10 mouse cellular contexts compared by ENCODE assay signal in genomic region chr14:109840354-109841104, GRCm38 (mm10).
DNase-seq lines count a peak whose midpoint lies in the region; ATAC-seq lines count a peak whose summit lies in the region.
"Had no signal": no experiment of that assay in that cellular context is flagged by ENCODE, and none has a peak within 500 bp of the region (broad histone marks: within the 10 kb centered on the region; RNA-seq: fewer than 3 reads in every experiment).

No protein-coding gene starts in this region.

- H3K9me3 ChIP-seq in hindbrain, embryonic 14.5 days (ENCODE audit: control insufficient read depth, low read length), result no peaks in the 10 kb centered on the region
- H3K9me3 ChIP-seq in hindbrain, embryonic 13.5 days, result no peaks in the 10 kb centered on the region
- H3K9me3 ChIP-seq in forebrain, embryonic 15.5 days, result no peaks in the 10 kb centered on the region
- H3K9me3 ChIP-seq in liver, embryonic 11.5 days (ENCODE audit: control insufficient read depth, low read length), result no peaks in the 10 kb centered on the region; the same call in 1 of the 2 replicates
- H3K9me3 ChIP-seq: heart, embryonic 15.5 days had no signal

- peak; percentile 74 for DNase-seq in hindbrain, embryonic 14.5 days (ENCODE audit: low spot score)
- peak; percentile 14 to 35 for DNase-seq in right cerebral cortex, adult 2 months (ENCODE audit: low spot score in 2 of 2)
- no peak for DNase-seq in right cerebral cortex, postnatal 4 days
- DNase-seq in urinary bladder, postnatal 25 days (ENCODE audit: low spot score), result no peak
- no peak for DNase-seq in spleen, postnatal 14 days (ENCODE audit: low spot score in 2 of 2)
- DNase-seq in liver, embryonic 11.5 days (ENCODE audit: low spot score), result no peak
- DNase-seq: thymus, adult 2 months had no signal

- no peaks in the 10 kb centered on the region for H3K27me3 ChIP-seq in hindbrain, embryonic 14.5 days (ENCODE audit: control insufficient read depth, insufficient read depth, low read length)
- no peaks in the 10 kb centered on the region for H3K27me3 ChIP-seq in hindbrain, embryonic 13.5 days
- H3K27me3 ChIP-seq in forebrain, embryonic 15.5 days, result no peaks in the 10 kb centered on the region
- H3K27me3 ChIP-seq in liver, embryonic 11.5 days (replicated peaks; ENCODE audit: control insufficient read depth, insufficient read depth, low read length), result no peaks in the 10 kb centered on the region
- H3K27me3 ChIP-seq: heart, embryonic 15.5 days had no signal

- no peaks in the 10 kb centered on the region for H3K36me3 ChIP-seq in hindbrain, embryonic 14.5 days (replicated peaks; ENCODE audit: control insufficient read depth, insufficient read depth)
- no peaks in the 10 kb centered on the region for H3K36me3 ChIP-seq in hindbrain, embryonic 13.5 days
- no peaks in the 10 kb centered on the region for H3K36me3 ChIP-seq in forebrain, embryonic 15.5 days
- no peaks in the 10 kb centered on the region for H3K36me3 ChIP-seq in liver, embryonic 11.5 days (ENCODE audit: control insufficient read depth, insufficient read depth, low read length)
- H3K36me3 ChIP-seq: heart, embryonic 15.5 days had no signal

- no peak overlapping the region for H3K9ac ChIP-seq in hindbrain, embryonic 14.5 days
- H3K9ac ChIP-seq in hindbrain, embryonic 13.5 days, result no peak overlapping the region
- H3K9ac ChIP-seq in forebrain, embryonic 15.5 days (replicated peaks), result no peak overlapping the region
- no peak overlapping the region for H3K9ac ChIP-seq in liver, embryonic 11.5 days (ENCODE audit: low read depth, low read length)
- H3K9ac ChIP-seq: heart, embryonic 15.5 days had no signal

- no peak overlapping the region for H3K4me3 ChIP-seq in hindbrain, embryonic 14.5 days (replicated peaks; ENCODE audit: low read length)
- H3K4me3 ChIP-seq in hindbrain, embryonic 13.5 days, result no peak overlapping the region
- no peak overlapping the region for H3K4me3 ChIP-seq in forebrain, embryonic 15.5 days
- H3K4me3 ChIP-seq in liver, embryonic 11.5 days (ENCODE audit: low read depth, low read length), result no peak overlapping the region
- H3K4me3 ChIP-seq: heart, embryonic 15.5 days had no signal

- no peak overlapping the region for H3K27ac ChIP-seq in hindbrain, embryonic 14.5 days
- H3K27ac ChIP-seq in hindbrain, embryonic 13.5 days, result no peak overlapping the region
- no peak overlapping the region for H3K27ac ChIP-seq in forebrain, embryonic 15.5 days (replicated peaks)
- H3K27ac ChIP-seq in liver, embryonic 11.5 days (ENCODE audit: low read depth, low read length), result no peak overlapping the region
- H3K27ac ChIP-seq: heart, embryonic 15.5 days had no signal

- WGBS in hindbrain, embryonic 14.5 days, result 47% methylated on average over 6 of the region's 6 CpGs
- 49% methylated on average over 6 of the region's 6 CpGs for WGBS in hindbrain, embryonic 13.5 days
- WGBS in forebrain, embryonic 15.5 days, result 39% methylated on average over 6 of the region's 6 CpGs
- 44% methylated on average over 6 of the region's 6 CpGs for WGBS in liver, embryonic 11.5 days

- no peak overlapping the region for H3K4me2 ChIP-seq in hindbrain, embryonic 14.5 days (replicated peaks)
- H3K4me2 ChIP-seq in hindbrain, embryonic 13.5 days, result no peak overlapping the region
- H3K4me2 ChIP-seq in forebrain, embryonic 15.5 days (replicated peaks), result no peak overlapping the region
- H3K4me2 ChIP-seq in liver, embryonic 11.5 days, result no peak overlapping the region
- H3K4me2 ChIP-seq: heart, embryonic 15.5 days had no signal

- peak; percentile 77; the same call in 1 of the 2 replicates for ATAC-seq in hindbrain, embryonic 14.5 days (ENCODE audit: low FRiP score)
- ATAC-seq in hindbrain, embryonic 13.5 days (ENCODE audit: low FRiP score), result no peak
- peak; percentile 82 for ATAC-seq in forebrain, embryonic 15.5 days (replicated peaks)
- ATAC-seq in liver, embryonic 11.5 days (replicated peaks; ENCODE audit: low FRiP score), result no peak

- H3K4me1 ChIP-seq in hindbrain, embryonic 14.5 days (replicated peaks; ENCODE audit: control insufficient read depth, insufficient read depth, low read length), result no peaks in the 10 kb centered on the region
- no peaks in the 10 kb centered on the region for H3K4me1 ChIP-seq in hindbrain, embryonic 13.5 days (replicated peaks)
- no peaks in the 10 kb centered on the region for H3K4me1 ChIP-seq in forebrain, embryonic 15.5 days
- H3K4me1 ChIP-seq in liver, embryonic 11.5 days (replicated peaks; ENCODE audit: control insufficient read depth, insufficient read depth, low read length), result no peaks in the 10 kb centered on the region
- H3K4me1 ChIP-seq: heart, embryonic 15.5 days had no signal

Comparison
In these comparisons a context has a peak if more than half of its experiments do, and no peak if none do; other contexts are left out.
1. ATAC-seq: peak in hindbrain, embryonic 14.5 days (single experiment) and forebrain, embryonic 15.5 days (single experiment); none in hindbrain, embryonic 13.5 days (single experiment) and liver, embryonic 11.5 days (single experiment).
2. DNase-seq: peak in hindbrain, embryonic 14.5 days (single experiment) and right cerebral cortex, adult 2 months (2 of 2); none in right cerebral cortex, postnatal 4 days (single experiment), urinary bladder, postnatal 25 days (single experiment), spleen, postnatal 14 days (0 of 2) and liver, embryonic 11.5 days (single experiment).